Mouse (Mus musculus) heart, embryonic 11.5 days (tissue): ENCODE data around the gene V1ra8. TPM values are rescaled to one million over a fixed set of nuclear protein-coding genes. Genes with fewer than 3 reads are reported as not detected.
"Not testable (repeated sequence)": the region's sequence is repeated elsewhere in the genome, so short reads cannot be mapped to it uniquely, and the experiment has no call there.

ENCODE experiments used
- ATAC-seq: fragments of 200-750 bp; cut with Nextera tagmentation; replicated peaks from 2 replicates; pipeline ENCODE4 v1.8.0; 2017; ENCODE audit warnings: moderate library complexity; ENCODE audit not compliant: insufficient number of reproducible peaks, low FRiP score, low TSS enrichment
- H3K27ac ChIP-seq: fragments of 300-500 bp; sonication (generic); 2 replicates; pipeline ENCODE4 v1.5.1; 2014; ENCODE audit warnings: mild to moderate bottlenecking, low read depth, low read length
- H3K27me3 ChIP-seq: fragments of 300-500 bp; sonication (generic); 2 replicates; pipeline ENCODE4 v1.6.1; 2014; ENCODE audit warnings: mild to moderate bottlenecking, low read length, mixed read lengths; ENCODE audit not compliant: control insufficient read depth, insufficient read depth
- H3K36me3 ChIP-seq: fragments of 300-500 bp; sonication (generic); 2 replicates; pipeline ENCODE4 v1.6.1; 2014; ENCODE audit warnings: mild to moderate bottlenecking, low read length, moderate library complexity, mixed read lengths; ENCODE audit not compliant: control insufficient read depth, insufficient read depth
- H3K4me1 ChIP-seq: fragments of 300-500 bp; sonication (generic); 2 replicates; pipeline ENCODE4 v1.6.1; 2014; ENCODE audit warnings: low read length; ENCODE audit not compliant: control insufficient read depth, insufficient read depth
- H3K4me2 ChIP-seq: fragments of 300-500 bp; sonication (generic); 2 replicates; pipeline ENCODE4 v1.6.1; 2014; ENCODE audit warnings: mild to moderate bottlenecking, moderate library complexity
- H3K4me3 ChIP-seq: fragments of 300-500 bp; sonication (generic); 2 replicates; pipeline ENCODE4 v1.5.1; 2014; ENCODE audit warnings: low read depth, low read length
- H3K9ac ChIP-seq: fragments of 300-500 bp; sonication (generic); 2 replicates; pipeline ENCODE4 v1.6.1; 2014; ENCODE audit warnings: mild to moderate bottlenecking, low read depth, low read length, moderate library complexity
- H3K9me3 ChIP-seq: fragments of 300-500 bp; sonication (generic); replicated peaks from 2 replicates; pipeline ENCODE4 v1.6.1; 2016; ENCODE audit warnings: low read length; ENCODE audit not compliant: control insufficient read depth
- WGBS: fragments of 180-500 bp; shearing (Covaris S2); extraction: QIAGEN DNeasy Blood & Tissue Kit; methylation state at CpG from one replicate; pipeline ENCODE4 v1.1.7; 2014; ENCODE audit not compliant: insufficient replicate concordance; 5-methylcytosine and 5-hydroxymethylcytosine counted together
- polyA plus RNA-seq: library from polyadenylated mRNA; unstranded; fragments of >200 nt; fragmentation: Nextera tagmentation; extraction: Ambion mirVana; gene quantifications from 2 replicates; pipeline ENCODE4 v1.2.1, GENCODE M21; 2014

Gene V1ra8
- polyA plus RNA-seq: not detected in 2 replicates

- WGBS: 77% methylated on average over 2 of the region's 2 CpGs
- not testable (repeated sequence) for H3K27ac ChIP-seq, H3K4me2 ChIP-seq, H3K9ac ChIP-seq, H3K4me3 ChIP-seq, H3K36me3 ChIP-seq, H3K27me3 ChIP-seq, H3K4me1 ChIP-seq, H3K9me3 ChIP-seq, ATAC-seq
These were observed at the start of gene V1ra8 for GRCm38 (mm10) chr6:90202493-90202892. V1ra8 (plus strand) TSS chr6:90202793.

GRCm38 (mm10) chr6:90160139-90160538, 42.5 kb upstream of the V1ra8 start:
- Histone ChIP-seq H3K36me3 (no peaks in the 10 kb centered on the region), H3K9me3 (no peaks in the 10 kb centered on the region), H3K4me3 (no peak overlapping the region), H3K9ac (no peak overlapping the region), H3K27ac (no peak overlapping the region), H3K4me2 (no peak overlapping the region), H3K4me1 (no peaks in the 10 kb centered on the region), H3K27me3 (no peaks in the 10 kb centered on the region)
- ATAC-seq: no peak
- WGBS: 67% methylated on average over 3 of the region's 3 CpGs

GRCm38 (mm10) chr6:90174508-90174907, 28.1 kb upstream of the V1ra8 start, which contains the start of gene Vmn1r52:
Vmn1r52 (plus strand) TSS chr6:90174808.
- no peak for ATAC-seq
- no peaks in the 10 kb centered on the region for H3K36me3 ChIP-seq
- H3K4me1 ChIP-seq: no peaks in the 10 kb centered on the region
- 52% methylated on average over 2 of the region's 2 CpGs for WGBS
- no peaks in the 10 kb centered on the region for H3K27me3 ChIP-seq
- H3K4me2 ChIP-seq: no peak within 1 kb of the TSS
- no peak within 1 kb of the TSS for H3K9ac ChIP-seq
- no peaks in the 10 kb centered on the region for H3K9me3 ChIP-seq
- H3K4me3 ChIP-seq: no peak within 1 kb of the TSS
- no peak within 1 kb of the TSS for H3K27ac ChIP-seq

DNA sequence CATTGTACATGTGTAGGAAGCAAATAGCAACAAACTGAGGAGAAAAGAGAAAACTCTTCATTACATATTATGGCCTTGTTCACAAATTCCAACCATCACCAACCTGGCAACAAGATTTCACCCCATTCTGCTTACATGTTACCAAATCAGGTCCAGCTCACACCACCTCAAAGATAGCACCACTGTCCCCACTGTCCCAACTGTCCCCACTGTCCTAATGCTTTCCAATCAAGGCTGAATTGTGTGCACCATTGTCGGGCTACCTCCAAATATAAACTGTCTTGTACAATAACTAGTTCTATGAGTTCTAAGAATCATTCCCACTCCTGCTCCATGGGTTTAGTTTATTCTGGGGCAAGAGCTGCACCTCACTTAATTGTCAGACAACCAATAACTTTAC, 21.7 kb downstream of the V1ra8 start, which contains the start of gene Vmn1r53:
Gene Vmn1r53, minus strand, starts transcription at position 101 of the 400 bp plus-strand sequence.
- Histone ChIP-seq H3K9ac (no peak within 1 kb of the TSS), H3K9me3 (0 out of 2 replicates have a peak, but pooled peaks cover 2% of the 10 kb centered on the region), H3K27ac (no peak within 1 kb of the TSS), H3K4me1 (no peaks in the 10 kb centered on the region), H3K36me3 (no peaks in the 10 kb centered on the region), H3K4me2 (no peak within 1 kb of the TSS), H3K4me3 (no peak within 1 kb of the TSS), H3K27me3 (no peaks in the 10 kb centered on the region)
- no peak for ATAC-seq
- 82% methylated on average over 1 of the region's 1 CpGs for WGBS

DNA sequence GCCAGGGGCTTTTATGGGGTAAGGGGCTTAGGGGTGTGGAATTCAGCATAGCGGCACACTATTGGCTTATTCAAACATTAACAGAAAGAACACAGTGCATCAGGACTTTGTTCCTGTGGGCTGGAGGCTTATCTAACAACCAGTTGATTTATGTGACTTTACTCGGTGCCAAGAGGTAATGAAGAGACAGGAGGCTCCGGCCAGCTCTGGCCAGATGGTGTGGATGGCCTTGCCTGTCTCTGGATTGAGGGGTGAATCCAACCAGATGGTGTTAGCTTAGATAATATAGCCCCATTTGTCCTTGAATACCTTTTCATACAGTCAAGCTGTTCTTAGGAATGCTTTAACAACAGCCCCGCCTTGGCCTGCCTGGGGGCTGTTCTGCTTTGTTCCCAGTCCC, 29.5 kb downstream of the V1ra8 start:
- H3K4me1 ChIP-seq, H3K9ac ChIP-seq, H3K4me2 ChIP-seq, H3K4me3 ChIP-seq, H3K36me3 ChIP-seq, H3K9me3 ChIP-seq, H3K27me3 ChIP-seq, H3K27ac ChIP-seq, ATAC-seq: not testable (repeated sequence)
- WGBS: 81% methylated on average over 4 of the region's 4 CpGs

DNA sequence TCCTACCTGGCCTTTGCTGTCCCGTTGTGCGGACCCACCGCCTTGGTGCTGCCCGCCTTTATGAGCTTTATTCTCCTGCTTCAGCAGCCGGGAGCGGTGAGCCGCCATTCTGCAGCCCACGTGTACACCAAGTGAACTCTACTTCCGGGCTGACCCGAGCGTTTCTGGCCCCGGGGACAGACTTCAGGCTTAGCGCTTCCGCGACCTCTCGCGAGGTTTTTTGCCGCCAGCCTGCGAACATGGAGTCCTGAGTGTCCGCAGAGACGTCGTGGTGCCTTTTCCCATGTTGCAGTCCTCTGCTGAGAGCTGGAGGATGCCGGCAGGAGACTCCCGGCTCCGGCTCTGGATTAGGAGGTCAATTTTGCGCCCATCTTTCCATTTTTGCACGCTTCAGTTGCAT, 30.1 kb downstream of the V1ra8 start:
- Histone ChIP-seq H3K27me3 (no peaks in the 10 kb centered on the region), H3K4me2 (no peak overlapping the region), H3K4me1 (no peaks in the 10 kb centered on the region), H3K9ac (no peak overlapping the region), H3K4me3 (no peak overlapping the region), H3K27ac (no peak overlapping the region), H3K36me3 (no peaks in the 10 kb centered on the region), H3K9me3 (peaks cover 2% of the 10 kb centered on the region; the same call in 1 of the 2 replicates)
- ATAC-seq: no peak
- WGBS: 53% methylated on average over 27 of the region's 27 CpGs

DNA sequence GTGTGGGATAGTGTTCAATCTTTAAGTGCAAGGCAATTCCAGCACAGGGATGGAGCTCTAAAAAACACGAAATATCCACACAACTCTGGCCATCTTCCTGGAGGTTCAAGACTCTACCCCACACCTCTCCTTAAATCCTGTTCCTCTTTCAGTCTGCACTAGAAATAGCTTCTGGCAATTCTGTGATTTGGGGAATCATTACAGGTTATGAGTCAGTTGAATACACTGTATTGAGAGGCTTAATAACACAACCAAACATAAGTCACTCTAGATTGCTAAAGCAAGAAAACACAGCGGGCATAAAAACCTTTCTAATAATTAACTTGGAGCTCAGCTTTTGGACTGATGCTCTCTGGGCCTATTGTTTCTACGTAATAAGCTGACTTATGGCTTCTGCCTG, 41.4 kb downstream of the V1ra8 start:
- ATAC-seq: no peak
- WGBS: 67% methylated on average over 3 of the region's 3 CpGs
- H3K9ac ChIP-seq: no peak overlapping the region
- no peaks in the 10 kb centered on the region for H3K9me3 ChIP-seq
- no peaks in the 10 kb centered on the region for H3K27me3 ChIP-seq
- no peaks in the 10 kb centered on the region for H3K36me3 ChIP-seq
- H3K4me3 ChIP-seq: no peak overlapping the region
- no peak overlapping the region for H3K27ac ChIP-seq
- no peaks in the 10 kb centered on the region for H3K4me1 ChIP-seq
- no peak overlapping the region for H3K4me2 ChIP-seq

GRCm38 (mm10) chr6:90246000-90246399, 43.4 kb downstream of the V1ra8 start, which contains the start of gene Vmn1r54:
Vmn1r54 (plus strand) TSS chr6:90246300.
- 48% methylated on average over 1 of the region's 1 CpGs for WGBS
- H3K4me1 ChIP-seq: no peaks in the 10 kb centered on the region
- H3K4me3 ChIP-seq: no peak within 1 kb of the TSS
- no peak for ATAC-seq
- no peak within 1 kb of the TSS for H3K27ac ChIP-seq
- H3K9me3 ChIP-seq: no peaks in the 10 kb centered on the region
- H3K27me3 ChIP-seq: no peaks in the 10 kb centered on the region
- no peak within 1 kb of the TSS for H3K4me2 ChIP-seq
- H3K9ac ChIP-seq: no peak within 1 kb of the TSS
- H3K36me3 ChIP-seq: no peaks in the 10 kb centered on the region
